ENCODE assay signal across 8 mouse cellular contexts in genomic region chr5:3342771-3343565, GRCm38 (mm10). TPM values are rescaled to one million over a fixed set of nuclear protein-coding genes. Genes with fewer than 3 reads are reported as not detected.
DNase-seq lines count a peak whose midpoint lies in the region; ATAC-seq lines count a peak whose summit lies in the region.

No protein-coding gene starts in this region.

- H3K36me3 ChIP-seq in forebrain, embryonic 15.5 days: no peaks in the 10 kb centered on the region
- no peaks in the 10 kb centered on the region for H3K36me3 ChIP-seq in hindbrain, embryonic 11.5 days (ENCODE audit: control insufficient read depth, insufficient read depth, low read length)
- H3K36me3 ChIP-seq in limb, embryonic 10.5 days: peaks cover 9% of the 10 kb centered on the region
- H3K36me3 ChIP-seq in midbrain, embryonic 13.5 days: no peaks in the 10 kb centered on the region

- no peaks in the 10 kb centered on the region for H3K9me3 ChIP-seq in forebrain, embryonic 15.5 days
- no peaks in the 10 kb centered on the region for H3K9me3 ChIP-seq in hindbrain, embryonic 11.5 days (ENCODE audit: control insufficient read depth, low read length)
- no peaks in the 10 kb centered on the region; the same call in 1 of the 2 replicates for H3K9me3 ChIP-seq in limb, embryonic 10.5 days (replicated peaks)
- no peaks in the 10 kb centered on the region for H3K9me3 ChIP-seq in midbrain, embryonic 13.5 days

- peak overlapping the region; percentile 55 for H3K4me3 ChIP-seq in forebrain, embryonic 15.5 days
- H3K4me3 ChIP-seq in hindbrain, embryonic 11.5 days (ENCODE audit: low read depth, low read length): peak overlapping the region; percentile 57
- peak overlapping the region; percentile 80 for H3K4me3 ChIP-seq in limb, embryonic 10.5 days
- H3K4me3 ChIP-seq in midbrain, embryonic 13.5 days (replicated peaks): peak overlapping the region; percentile 57

- H3K4me2 ChIP-seq in forebrain, embryonic 15.5 days (replicated peaks): peak overlapping the region; percentile 100
- H3K4me2 ChIP-seq in hindbrain, embryonic 11.5 days (replicated peaks; ENCODE audit: low read depth, low read length): peak overlapping the region; percentile 94
- peak overlapping the region; percentile 94 for H3K4me2 ChIP-seq in midbrain, embryonic 13.5 days (replicated peaks)

- ATAC-seq in forebrain, embryonic 15.5 days (replicated peaks): peak; percentile 60
- ATAC-seq in hindbrain, embryonic 11.5 days (ENCODE audit: low FRiP score): peak; percentile 68
- ATAC-seq in midbrain, embryonic 13.5 days: peak; percentile 53

- H3K9ac ChIP-seq in forebrain, embryonic 15.5 days (replicated peaks): peak overlapping the region; percentile 52
- H3K9ac ChIP-seq in hindbrain, embryonic 11.5 days (ENCODE audit: low read depth, low read length): peak overlapping the region; percentile 27; the same call in 1 of the 2 replicates
- peak overlapping the region; percentile 64 for H3K9ac ChIP-seq in midbrain, embryonic 13.5 days (replicated peaks)

- peaks cover 39% of the 10 kb centered on the region for H3K4me1 ChIP-seq in forebrain, embryonic 15.5 days
- H3K4me1 ChIP-seq in hindbrain, embryonic 11.5 days (replicated peaks; ENCODE audit: control insufficient read depth, insufficient read depth, low read length): no peaks in the 10 kb centered on the region; the same call in 1 of the 2 replicates
- H3K4me1 ChIP-seq in limb, embryonic 10.5 days: peaks cover 15% of the 10 kb centered on the region; the same call in 1 of the 2 replicates
- peaks cover 35% of the 10 kb centered on the region for H3K4me1 ChIP-seq in midbrain, embryonic 13.5 days (replicated peaks)

- H3K27me3 ChIP-seq in forebrain, embryonic 15.5 days: peaks cover 3% of the 10 kb centered on the region; the same call in 1 of the 2 replicates
- H3K27me3 ChIP-seq in hindbrain, embryonic 11.5 days (ENCODE audit: control insufficient read depth, insufficient read depth, low read length): peaks cover 6% of the 10 kb centered on the region
- H3K27me3 ChIP-seq in limb, embryonic 10.5 days (ENCODE audit: low read depth, poor library complexity, severe bottlenecking): no peaks in the 10 kb centered on the region
- H3K27me3 ChIP-seq in midbrain, embryonic 13.5 days: peaks cover 39% of the 10 kb centered on the region

- WGBS in forebrain, embryonic 15.5 days: under 1% methylated on average over 46 of the region's 46 CpGs
- WGBS in hindbrain, embryonic 11.5 days: under 1% methylated on average over 46 of the region's 46 CpGs
- WGBS in limb, embryonic 10.5 days: under 1% methylated on average over 46 of the region's 46 CpGs
- WGBS in midbrain, embryonic 13.5 days: under 1% methylated on average over 46 of the region's 46 CpGs

- peak; percentile 35 to 45 for DNase-seq in lung, adult 18-20 months
- no peak for DNase-seq in lung, postnatal 14 days
- DNase-seq in brain, adult 2 months (ENCODE audit: low read depth, low spot score): peak; percentile 7
- peak; percentile 66 for DNase-seq in hindbrain, embryonic 11.5 days (ENCODE audit: low spot score)
- peak; percentile 69 for DNase-seq in limb, embryonic 10.5 days (ENCODE audit: low spot score)
- DNase-seq in testis, postnatal 10 days (ENCODE audit: low spot score): peak; percentile 72

- peak overlapping the region; percentile 83 for H3K27ac ChIP-seq in forebrain, embryonic 15.5 days (replicated peaks)
- H3K27ac ChIP-seq in hindbrain, embryonic 11.5 days (ENCODE audit: low read depth, low read length): no peak overlapping the region; the same call in 1 of the 2 replicates
- H3K27ac ChIP-seq in limb, embryonic 10.5 days: peak overlapping the region; percentile 93
- H3K27ac ChIP-seq in midbrain, embryonic 13.5 days: peak overlapping the region; percentile 56

RNA-seq across cellular contexts. Expression of gene Cdk6, which starts 1.7 kb away (rescaled TPM):
- 30.8 and 39.4 TPM in 2 replicates for polyA plus RNA-seq in forebrain, embryonic 15.5 days (2015; fragmentation: Nextera tagmentation; extraction: Ambion mirVana)
- 15.0 and 17.8 TPM in 2 replicates for polyA plus RNA-seq in hindbrain, embryonic 11.5 days (2014; fragmentation: Nextera tagmentation; extraction: Ambion mirVana)
- 34.0 and 38.6 TPM in 2 replicates for polyA plus RNA-seq in limb, embryonic 10.5 days (2016; fragmentation: Nextera tagmentation; extraction: Ambion mirVana)
- 15.9 and 18.0 TPM in 2 replicates for polyA plus RNA-seq in midbrain, embryonic 13.5 days (2015; fragmentation: Nextera tagmentation; extraction: Ambion mirVana)
